Mouse (Mus musculus): ENCODE measurements around the gene Serpinb1a.
"Not testable (repeated sequence)": the region's sequence is repeated elsewhere in the genome, so short reads cannot be mapped to it uniquely, and the experiment has no call there.

Serpinb1a gene

DNA sequence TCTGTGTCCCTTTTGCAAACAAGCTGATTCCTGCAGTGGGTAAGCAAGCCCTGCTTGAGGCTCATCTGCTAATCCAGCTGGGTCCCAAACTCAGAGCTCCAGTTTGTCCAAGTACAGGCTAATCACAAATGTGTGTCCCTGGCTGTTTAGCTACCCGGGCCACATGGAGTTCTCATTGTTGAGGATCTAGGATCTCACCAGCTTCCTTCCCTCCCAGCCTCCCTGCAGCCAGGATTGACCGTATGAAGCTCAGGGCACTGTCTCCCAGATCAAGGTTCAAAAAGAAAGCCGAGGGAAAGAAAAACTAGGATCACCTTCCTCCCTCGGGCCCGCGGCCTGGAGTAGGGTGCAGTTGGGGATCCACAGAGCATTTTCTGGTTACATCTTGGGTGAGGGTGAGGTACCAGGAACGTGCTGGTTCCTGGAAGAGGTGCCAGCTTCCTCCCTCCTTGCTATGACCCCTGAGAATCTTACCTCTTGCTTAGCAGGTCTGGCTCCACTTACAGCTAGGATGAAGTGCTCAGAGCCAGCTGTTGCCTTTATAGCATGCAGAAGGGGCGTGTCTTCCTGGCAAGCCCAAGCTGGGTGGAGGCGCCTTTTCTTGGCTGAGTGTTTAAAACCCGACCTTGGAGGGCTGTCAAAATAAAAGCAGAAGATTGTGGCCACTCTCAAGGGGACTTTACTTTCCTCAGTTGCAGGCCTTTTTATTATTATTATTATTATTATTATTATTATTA lies at the start of gene Serpinb1a:
Gene Serpinb1a, minus strand, starts transcription at position 518 of the 737 bp plus-strand sequence.
- peak; percentile 59 for DNase-seq (ENCODE audit: low spot score)

DNA sequence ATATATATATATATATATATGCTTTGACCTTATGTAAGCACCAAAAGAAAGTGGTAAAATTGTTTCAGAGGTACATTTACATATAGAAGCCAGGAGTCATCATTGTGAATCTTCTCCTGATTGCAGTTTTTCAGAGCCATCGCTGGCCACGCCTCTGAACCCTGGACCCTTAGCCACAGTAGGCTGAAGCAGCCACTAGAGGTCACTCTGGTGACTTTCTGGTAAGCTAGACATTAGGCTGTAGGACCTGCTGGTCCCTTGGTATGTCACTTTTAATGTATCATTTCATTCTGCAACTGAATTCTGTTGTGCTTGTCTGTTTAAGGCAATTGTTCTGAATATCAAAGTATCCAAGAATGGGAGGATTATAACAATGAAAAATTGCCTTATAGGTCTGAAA lies 49.7 kb upstream of the Serpinb1a start:
- no peak for DNase-seq (ENCODE audit: low spot score)

DNA sequence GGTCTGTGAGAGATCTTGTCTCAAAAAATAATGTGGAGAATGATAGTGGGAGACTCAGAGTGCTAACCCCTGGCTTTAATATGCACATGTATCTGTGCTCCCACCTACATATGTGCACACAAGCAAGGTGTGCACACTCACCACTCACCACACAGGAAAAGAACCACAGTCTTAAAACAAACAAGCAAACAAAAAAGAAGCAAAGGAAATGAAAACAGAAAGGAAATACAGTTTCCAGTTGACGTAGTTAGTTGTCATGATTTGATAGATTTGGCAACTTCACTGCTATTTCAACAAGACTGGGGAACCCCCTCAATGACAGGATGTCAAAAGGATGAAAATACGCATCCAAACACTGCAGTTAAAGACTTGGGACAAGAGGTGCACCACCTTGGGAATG lies 48.1 kb upstream of the Serpinb1a start:
- DNase-seq (ENCODE audit: low spot score): not testable (repeated sequence)

DNA sequence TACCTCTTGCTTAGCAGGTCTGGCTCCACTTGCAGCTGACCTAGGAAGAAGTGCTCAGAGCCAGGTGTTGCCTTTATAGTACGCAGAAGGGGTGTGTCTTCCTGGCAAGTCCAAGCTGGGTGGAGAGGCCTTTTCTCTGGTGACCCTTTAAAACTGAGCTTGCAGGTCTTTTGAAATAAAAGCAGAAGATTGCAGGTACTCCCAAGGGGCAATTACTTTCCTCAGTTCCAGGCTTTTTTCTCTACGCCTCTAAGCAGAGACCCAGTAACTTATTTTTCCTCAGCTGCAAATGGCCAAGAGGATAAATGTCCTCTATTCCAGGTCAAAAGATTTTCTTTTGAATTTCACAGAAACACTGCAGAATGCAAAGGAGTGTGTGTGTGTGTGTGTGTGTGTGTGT lies 47.1 kb upstream of the Serpinb1a start, which contains the start of gene Serpinb1c:
Gene Serpinb1c, minus strand, starts transcription at position 101 of the 400 bp plus-strand sequence.
- no peak for DNase-seq (ENCODE audit: low spot score)

DNA sequence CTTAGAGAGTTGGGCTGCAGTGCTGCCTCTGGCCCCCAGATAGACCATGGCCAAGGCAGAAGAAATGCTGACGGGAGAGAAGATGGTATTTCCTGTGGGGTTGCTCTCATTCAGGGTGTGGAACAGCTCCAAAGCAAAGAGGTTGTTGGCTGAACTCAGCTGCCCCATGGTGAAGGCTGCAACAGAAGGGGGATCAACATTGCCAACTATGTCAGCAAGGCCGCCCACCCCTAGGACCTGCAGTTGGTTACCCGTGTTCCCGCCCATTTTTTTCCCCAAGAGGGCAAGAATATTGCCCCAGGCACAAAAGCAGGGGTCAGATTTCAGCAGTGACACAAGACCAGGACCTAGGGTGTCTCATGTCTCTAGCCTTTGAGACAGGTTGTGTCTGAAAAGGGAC lies 45.9 kb upstream of the Serpinb1a start:
- DNase-seq (ENCODE audit: low spot score): no peak

DNA sequence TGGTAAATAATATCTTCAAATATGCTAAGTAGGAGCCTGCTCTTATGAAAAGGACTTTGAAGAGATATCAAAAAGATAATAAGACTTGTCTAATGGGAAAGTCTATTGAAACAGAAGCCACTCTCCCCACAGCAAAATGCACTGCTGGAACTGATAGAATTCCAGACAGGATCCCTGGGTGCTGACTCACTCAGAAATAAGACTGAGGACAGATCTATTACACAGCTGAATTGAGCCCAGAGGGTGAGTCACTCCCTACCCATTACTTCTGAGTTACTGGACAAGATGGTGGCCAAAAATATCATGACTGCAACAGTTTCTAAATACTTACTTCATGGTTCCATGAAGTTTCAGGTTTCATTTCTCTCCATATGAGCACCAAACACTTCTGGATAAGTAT lies 33.8 kb upstream of the Serpinb1a start:
- DNase-seq (ENCODE audit: low spot score): no peak

DNA sequence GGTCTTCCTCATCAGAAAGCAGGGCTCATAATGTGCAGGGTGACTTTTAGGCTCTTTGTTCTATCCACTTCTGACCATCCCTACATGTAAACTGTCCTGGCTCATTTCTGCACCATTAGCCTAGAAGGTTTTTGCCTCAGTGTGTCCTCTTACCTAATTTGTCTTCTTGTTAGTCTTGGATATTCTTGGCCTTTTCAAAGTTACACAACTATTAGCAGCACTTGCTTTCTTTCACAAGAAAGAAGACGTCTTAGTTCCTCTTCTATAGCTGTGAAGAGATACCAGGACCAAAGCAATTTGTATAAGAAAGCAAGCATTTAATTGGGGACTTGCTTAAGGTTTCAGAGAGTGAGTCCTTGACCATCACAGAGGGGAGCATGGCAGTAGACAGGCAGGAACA lies 22.9 kb upstream of the Serpinb1a start:
- DNase-seq (ENCODE audit: low spot score): no peak

DNA sequence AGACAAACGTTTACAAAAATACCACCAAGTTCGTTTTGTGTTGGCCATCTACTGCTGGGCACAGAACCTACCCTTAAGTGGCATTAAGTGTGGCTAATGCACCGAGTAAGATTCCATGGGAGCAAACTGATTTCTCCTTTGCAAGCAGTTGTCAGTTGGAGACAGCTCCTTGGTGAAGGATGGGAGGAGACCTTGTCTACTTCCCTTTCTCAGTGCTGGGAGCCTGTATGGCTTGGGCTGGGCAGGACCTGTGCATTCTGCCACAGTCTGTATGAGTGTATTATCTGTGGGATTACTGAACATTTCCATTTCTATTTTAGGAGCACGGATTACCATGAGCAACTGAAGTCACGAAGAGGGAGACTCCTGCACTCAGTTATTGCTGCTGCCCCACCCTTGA lies 17.9 kb upstream of the Serpinb1a start:
- no peak for DNase-seq (ENCODE audit: low spot score)

DNA sequence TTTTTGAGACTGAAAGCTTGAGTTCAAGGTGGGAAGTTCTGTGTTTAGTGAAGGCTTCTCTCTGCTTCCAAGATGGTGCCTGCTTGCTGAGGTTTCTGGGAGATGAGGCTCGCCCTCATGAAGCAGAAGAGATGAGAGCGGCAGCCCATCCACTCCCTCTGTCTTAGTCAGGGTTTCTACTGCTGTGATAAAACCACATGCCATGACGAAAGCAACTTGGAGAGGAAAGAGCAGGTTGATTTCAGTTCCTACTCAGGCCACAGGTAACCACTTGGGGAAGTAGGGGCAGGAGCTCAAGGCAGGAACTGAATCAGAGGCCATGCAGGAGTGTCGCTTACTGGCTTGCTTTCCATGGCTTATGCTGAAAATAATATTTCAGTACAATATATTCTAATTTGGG lies 17.2 kb upstream of the Serpinb1a start:
- DNase-seq (ENCODE audit: low spot score): not testable (repeated sequence)

DNA sequence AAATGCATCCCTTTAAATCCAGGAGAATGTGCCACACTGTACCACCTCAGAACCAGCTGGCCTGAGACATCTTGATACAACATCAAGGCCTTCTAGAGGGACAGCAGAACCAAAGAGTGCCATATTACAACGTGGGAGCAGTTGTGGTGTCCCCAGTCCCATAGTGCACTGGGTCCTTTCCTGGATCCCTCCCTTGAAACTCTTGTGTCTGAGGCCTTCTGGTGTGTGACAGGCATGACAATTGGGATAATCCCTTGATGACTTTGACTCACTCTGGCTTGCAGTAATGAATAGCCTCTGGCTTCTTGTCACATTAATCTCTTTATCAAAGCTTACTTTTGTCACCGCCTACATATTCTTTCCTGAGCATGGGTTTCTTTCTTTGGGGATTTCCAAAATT lies 16.0 kb upstream of the Serpinb1a start:
- no peak for DNase-seq (ENCODE audit: low spot score)

DNA sequence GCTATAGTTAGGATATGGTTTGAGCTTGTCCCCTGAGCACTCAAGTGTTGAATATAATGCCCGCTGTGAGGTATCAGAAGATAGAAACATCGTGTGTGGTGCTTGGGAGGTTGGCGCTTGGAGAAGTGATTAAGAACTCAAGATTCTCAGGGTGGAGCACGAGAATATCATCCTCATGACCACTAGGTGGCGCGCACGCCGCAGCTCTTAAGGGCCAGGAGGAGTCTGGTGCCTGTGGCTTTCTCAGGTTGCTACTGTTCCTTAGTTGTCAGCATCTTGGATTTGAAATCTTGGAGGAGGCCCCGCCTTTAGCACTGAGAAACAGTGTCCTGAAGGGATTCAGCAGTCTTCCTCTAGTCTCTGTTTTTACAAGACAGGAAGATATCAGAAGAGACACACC lies 15.5 kb upstream of the Serpinb1a start:
- peak; percentile 57 for DNase-seq (ENCODE audit: low spot score)

DNA sequence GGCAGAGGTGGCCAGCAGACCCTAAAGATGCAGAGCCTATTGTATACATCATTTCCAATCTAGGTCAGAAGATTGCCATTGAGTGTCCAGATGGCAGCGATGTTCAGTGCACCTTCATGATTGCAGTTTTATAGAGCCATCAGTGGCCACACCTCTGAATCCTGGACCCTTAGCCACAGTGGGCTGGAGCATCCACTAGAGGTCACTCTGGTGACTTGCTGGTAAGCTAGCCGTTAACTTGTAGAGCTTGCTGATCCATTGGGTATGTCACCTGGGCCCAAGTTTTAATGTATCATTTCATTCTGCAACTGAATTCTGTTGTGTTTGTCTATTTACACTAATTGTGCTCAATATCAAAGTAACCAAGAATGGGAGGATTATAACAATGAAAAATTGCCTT lies 14.6 kb upstream of the Serpinb1a start:
- DNase-seq (ENCODE audit: low spot score): no peak

DNA sequence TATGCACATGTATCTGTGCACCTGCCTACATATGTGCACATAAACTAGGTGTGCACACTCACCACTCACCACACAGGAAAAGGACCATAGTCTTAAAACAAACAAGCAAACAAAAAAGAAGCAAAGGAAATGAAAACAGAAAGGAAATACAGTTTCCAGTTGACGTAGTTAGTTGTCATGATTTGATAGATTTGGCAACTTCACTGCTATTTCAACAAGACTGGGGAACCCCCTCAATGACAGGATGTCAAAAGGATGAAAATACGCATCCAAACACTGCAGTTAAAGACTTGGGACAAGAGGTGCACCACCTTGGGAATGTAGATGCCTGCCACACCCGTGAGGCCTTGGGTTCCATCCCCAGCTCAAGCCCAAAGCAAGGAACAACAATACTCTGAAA lies 13.5 kb upstream of the Serpinb1a start:
- not testable (repeated sequence) for DNase-seq (ENCODE audit: low spot score)

DNA sequence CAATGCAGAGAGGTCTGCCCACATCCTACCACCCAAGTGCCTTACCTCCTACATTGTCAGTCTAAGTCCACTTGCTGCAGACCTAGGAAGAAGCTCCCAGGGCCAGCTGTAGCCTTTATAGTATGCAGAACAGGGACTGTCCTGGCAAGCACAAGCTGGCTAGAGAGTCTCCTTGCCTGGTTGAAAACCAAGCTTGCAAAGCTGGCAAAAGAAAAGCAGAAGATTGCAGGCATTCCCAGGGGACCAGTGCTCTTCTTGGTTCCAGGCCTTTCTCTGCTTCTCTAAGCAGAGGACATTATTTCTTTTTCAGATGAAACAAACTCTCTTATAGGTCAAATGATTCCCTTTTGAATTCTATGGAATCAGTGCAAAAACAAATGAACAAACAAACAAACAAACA lies 12.5 kb upstream of the Serpinb1a start:
- no peak for DNase-seq (ENCODE audit: low spot score)

DNA sequence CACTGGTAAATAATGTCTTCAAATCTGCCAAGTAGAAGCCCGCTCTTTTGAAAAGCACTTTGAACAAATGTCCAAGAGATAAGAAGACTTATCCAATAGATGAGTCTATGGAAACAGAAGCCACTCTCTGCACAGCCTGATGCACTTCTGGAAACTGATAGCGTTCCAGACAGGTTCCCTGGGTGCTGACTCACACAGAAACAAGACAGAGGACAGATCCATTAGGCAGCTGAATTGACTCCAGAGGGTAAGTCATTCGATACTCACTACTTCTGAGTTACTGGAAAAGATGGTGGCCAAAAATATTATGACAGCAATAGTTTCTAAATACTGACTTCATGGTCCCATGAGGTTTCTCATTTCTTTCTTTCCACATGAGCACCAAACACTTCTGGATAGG lies 9.8 kb upstream of the Serpinb1a start:
- DNase-seq (ENCODE audit: low spot score): no peak

DNA sequence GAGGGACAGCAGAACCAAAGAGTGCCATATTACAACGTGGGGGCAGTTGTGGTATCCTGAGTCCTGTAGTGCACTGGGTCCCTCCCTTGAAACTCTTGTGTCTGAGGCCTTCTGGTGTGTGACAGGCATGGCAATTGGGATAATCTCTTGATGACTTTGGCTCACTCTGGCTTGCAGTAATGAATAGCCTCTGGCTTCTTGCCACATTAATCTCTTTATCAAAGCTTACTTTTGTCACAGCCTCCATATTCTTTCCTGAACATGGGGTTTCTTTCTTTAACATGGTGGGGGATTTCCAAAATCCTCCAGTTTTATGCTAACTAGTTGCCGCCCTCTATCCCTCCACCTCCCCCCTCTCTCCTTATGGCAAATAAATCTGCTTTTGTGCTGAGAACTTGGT lies 2.1 kb upstream of the Serpinb1a start:
- no peak for DNase-seq (ENCODE audit: low spot score)

DNA sequence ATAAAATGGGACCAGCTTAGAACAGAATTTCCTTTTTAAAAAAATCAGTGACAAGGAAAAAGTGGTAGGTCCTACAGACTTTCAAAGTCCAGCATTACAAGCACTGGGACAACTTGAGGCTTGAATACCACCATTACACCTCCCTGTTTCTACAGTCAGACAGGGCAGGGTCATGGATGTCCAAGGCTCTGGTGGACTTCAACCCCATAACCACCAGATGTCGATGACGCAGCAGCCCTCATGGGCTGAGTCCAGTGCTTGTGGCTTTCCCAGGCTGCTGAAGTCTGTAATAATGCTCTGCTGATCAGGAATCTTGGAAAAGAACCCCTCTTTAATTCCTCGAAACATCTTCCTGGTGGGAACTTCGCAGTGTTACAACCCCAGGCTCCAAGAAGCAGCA lies 1.6 kb upstream of the Serpinb1a start:
- DNase-seq (ENCODE audit: low spot score): no peak

DNA sequence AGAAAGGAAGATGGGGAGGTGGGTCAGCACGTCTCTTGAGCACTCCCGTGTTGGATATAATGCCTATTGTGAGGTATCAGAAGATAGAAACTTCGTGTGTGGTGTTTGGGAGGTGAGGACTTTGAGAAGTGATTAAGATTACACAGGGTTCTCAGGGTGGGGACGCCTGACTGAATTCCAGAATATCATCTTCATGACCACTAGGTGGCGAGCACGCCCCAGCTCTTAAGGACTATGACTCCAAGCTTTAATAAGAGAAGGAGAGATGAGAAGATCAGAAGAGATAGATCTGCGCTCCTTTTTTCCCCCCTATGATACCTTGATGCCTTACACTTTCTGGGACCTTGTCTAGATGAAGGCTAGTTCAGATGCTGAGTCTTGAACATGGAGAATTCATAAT lies 982 bp upstream of the Serpinb1a start:
- peak; percentile 10 for DNase-seq (ENCODE audit: low spot score)

DNA sequence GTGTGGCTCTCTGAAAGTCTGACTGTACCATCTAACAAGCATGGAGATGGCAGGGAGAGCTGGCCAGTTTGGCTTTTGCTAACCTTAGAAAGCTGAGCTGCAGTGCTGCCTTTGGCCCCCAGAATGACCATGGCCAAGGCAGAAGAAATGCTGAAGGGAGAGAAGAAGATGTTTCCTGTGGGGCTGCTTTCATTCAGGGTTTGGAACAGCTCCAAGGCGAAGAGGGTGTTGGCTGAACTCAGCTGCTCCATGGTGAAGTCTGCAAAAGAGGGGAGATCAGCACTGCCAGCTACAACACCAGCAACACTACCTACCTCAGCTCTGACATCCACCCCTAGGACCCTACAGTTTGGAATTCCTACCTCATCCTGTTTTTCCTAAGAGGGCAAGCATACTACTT lies 829 bp downstream of the Serpinb1a start:
- no peak for DNase-seq (ENCODE audit: low spot score)

DNA sequence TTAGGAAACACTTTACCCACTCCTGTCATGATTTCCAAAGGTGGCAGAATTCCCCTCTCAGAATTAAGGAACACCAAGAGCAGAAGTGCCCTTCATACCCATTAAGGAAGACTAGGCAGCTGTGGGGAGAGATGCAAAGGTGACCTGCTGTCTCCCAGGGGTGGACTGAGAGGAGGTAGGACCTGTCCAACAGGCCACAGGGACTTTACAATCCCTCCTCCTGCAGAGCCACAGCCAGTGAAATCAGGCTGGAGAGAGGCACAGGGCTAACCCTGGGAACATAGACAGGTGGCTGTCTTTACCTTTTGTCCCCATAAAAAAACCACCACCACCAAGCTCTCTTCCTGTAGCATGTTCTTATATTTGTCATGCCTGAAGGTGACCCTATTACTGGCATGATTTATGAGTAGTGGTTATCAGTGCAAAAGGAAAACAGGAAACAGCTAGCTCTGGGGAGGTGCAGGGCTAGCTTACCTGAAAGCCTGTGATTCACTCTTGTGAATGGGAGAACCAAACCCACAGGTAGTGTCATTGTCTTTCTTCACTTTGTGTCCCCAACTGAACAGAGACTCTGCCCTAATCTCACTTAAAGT lies 1.4 kb downstream of the Serpinb1a start:
- DNase-seq (ENCODE audit: low spot score): no peak

DNA sequence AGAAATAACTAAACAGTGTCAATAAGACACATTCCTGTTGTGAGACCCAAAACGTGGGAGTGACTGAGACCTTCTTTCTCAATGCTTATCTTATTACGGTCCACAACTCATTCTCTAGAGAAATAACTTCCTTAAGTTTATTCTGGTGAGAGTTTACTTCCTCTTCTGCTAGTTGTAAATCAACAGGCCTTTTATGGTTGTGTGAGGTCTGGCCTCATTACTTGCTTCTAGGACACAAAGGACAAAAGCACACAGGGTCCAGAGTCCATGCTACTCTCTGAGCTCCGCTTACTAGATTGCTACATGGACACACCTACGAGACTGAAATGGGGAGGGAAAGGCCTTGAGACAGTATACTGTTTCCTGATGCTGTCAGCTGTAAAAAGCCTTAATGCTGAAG lies 1.9 kb downstream of the Serpinb1a start:
- no peak for DNase-seq (ENCODE audit: low spot score)

DNA sequence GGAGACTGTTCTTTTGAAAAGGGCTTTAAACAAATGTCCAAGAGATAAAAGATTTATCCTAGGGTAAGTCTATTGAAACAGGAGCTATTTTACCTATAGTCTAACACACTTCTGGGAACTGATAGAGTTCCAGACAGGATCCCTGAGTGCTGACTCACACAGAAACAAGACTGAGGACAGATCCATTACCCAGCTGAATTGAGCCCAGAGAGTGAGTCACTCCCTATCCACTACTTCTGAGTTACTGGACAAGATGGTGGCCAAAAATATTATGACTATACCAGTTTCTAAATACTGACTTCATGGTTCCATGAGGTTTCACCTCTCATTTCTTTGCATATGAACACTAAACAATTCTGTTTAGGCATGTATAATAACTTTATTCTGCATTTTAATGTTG lies 4.8 kb downstream of the Serpinb1a start:
- no peak for DNase-seq (ENCODE audit: low spot score)

DNA sequence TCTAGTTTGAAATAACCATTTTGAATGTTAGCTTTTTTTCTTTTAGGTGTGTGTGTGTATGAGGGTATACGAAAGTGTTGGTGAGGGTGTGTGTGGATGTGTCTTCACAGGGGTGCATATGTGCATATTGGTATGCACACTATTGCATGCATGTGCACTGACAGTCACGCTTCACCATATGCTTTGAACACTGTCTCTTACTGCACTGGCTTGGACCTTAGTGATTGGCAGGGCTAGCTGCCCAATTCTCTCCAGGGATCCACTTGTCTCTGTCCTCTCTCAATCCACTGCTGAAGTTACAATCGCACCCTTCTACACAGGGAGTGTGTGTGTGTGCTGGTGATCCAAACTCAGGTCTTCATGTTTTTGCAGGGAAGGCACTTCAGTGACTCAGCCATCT lies 9.6 kb downstream of the Serpinb1a start:
- no peak for DNase-seq (ENCODE audit: low spot score)

DNA sequence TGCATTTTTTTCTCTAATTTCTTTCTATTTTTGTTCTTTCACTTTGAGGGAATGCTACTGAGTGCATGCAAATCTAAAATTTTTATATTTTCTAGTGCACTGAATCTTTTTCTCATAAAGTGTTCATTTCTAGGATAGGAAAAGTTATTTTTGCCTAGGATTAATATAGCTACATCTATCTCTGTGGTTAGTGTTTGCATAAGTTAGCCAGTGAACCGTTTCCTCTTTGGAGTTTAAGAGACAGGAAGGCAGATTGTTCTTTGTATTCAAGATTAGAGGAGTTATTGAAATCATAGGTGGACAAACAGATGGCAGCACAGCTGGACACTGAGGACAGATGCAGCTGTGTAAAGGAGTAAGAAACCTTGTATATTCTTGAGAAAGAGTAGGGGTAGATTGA lies 11.7 kb downstream of the Serpinb1a start:
- no peak for DNase-seq (ENCODE audit: low spot score)

All from testis, postnatal 14 days (tissue).